Mouse (Mus musculus) megakaryocyte, embryonic 14.5 days (primary cell): ENCODE results near the gene Slc2a5.

Experiments used
- FLI1 ChIP-seq: IDR thresholded peaks from 2 replicates; pipeline ENCODE4 v1.6.1; 2012; ENCODE audit warnings: low read length, inconsistent platforms, mixed read lengths
- GATA1 ChIP-seq: IDR thresholded peaks from 3 replicates; pipeline ENCODE4 v1.6.1; 2012; ENCODE audit warnings: mixed read lengths, low read length, inconsistent platforms, borderline replicate concordance

DNA sequence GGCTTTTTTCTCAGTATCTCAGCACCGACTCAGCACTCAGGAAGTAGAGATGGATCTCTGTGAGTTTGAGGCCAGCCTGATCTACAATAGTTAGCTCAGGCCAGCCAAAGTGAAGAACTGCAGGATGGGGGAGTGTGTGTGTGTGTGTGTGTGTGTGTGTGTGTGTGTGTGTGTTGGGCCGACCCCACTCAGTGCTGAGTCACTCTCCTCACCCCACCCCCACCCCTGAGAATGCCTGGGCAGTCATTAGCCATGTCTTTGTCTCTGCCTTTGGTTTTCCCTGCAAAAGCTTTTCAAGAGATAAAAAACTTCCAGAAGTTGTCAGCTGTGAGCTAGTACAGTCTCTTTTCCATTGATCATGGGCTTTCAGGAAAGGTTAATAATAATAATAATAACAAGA, 11.6 kb downstream of the Slc2a5 start:
- TF ChIP-seq FLI1 (no peak), GATA1 (no peak)
